8 mouse cellular contexts compared by ENCODE assay signal in genomic region chr13:30085005-30085404, GRCm38 (mm10). TPM values are rescaled to one million over a fixed set of nuclear protein-coding genes. Genes with fewer than 3 reads are reported as not detected.
DNase-seq lines count a peak whose midpoint lies in the region; ATAC-seq and TF ChIP-seq lines count a peak whose summit lies in the region.

No protein-coding gene starts in this region.

- H3K79me2 ChIP-seq in liver, adult 2 months (ENCODE audit: control insufficient read depth, insufficient read depth, low read length) = no peaks in the 10 kb centered on the region
- H3K79me2 ChIP-seq in myocyte (ENCODE audit: control insufficient read depth, insufficient read depth) = no peaks in the 10 kb centered on the region

- no peak overlapping the region for H3ac ChIP-seq in myocyte (ENCODE audit: control insufficient read depth, insufficient read length)

- H3K4me1 ChIP-seq in heart, embryonic 13.5 days = peaks cover 12% of the 10 kb centered on the region
- H3K4me1 ChIP-seq in kidney, postnatal 0 days (replicated peaks; ENCODE audit: insufficient read depth, low read length) = 0 out of 2 replicates have a peak, but pooled peaks cover 3% of the 10 kb centered on the region
- no peaks in the 10 kb centered on the region for H3K4me1 ChIP-seq in liver, adult 2 months (ENCODE audit: control insufficient read depth, insufficient read depth, low read length)

- H3K27ac ChIP-seq in heart, embryonic 13.5 days (replicated peaks) = no peak overlapping the region
- no peak overlapping the region for H3K27ac ChIP-seq in kidney, postnatal 0 days
- H3K27ac ChIP-seq in liver, adult 2 months (replicated peaks; ENCODE audit: insufficient read depth, low read depth, low read length) = no peak overlapping the region

- no peak overlapping the region for H3K4me3 ChIP-seq in heart, embryonic 13.5 days
- no peak overlapping the region for H3K4me3 ChIP-seq in kidney, postnatal 0 days (replicated peaks; ENCODE audit: low read depth, low read length)
- no peak overlapping the region for H3K4me3 ChIP-seq in liver, adult 2 months (ENCODE audit: insufficient read depth, low read depth, low read length)
- no peak overlapping the region for H3K4me3 ChIP-seq in myocyte

- ATAC-seq in heart, embryonic 13.5 days (ENCODE audit: extremely low read depth, insufficient number of reproducible peaks, low FRiP score, low TSS enrichment) = peak; percentile 68; the same call in 1 of the 2 replicates
- peak; percentile 71; the same call in 1 of the 2 replicates for ATAC-seq in kidney, postnatal 0 days (replicated peaks; ENCODE audit: low FRiP score, low read depth)

- DNase-seq in CD4-positive helper T cell, adult 2 months (ENCODE audit: low read depth, low spot score) = peak; percentile 83
- peak; percentile 47 for DNase-seq in brain, embryonic 18.5 days (ENCODE audit: low read depth, low spot score)
- peak; percentile 3 for DNase-seq in fat pad, adult 2 months (ENCODE audit: extremely low read depth, low read depth, low spot score)
- DNase-seq in kidney, postnatal 0 days (ENCODE audit: low spot score) = peak; percentile 94
- DNase-seq in liver, adult 2 months (ENCODE audit: extremely low read depth, low read depth, low spot score) = peak; percentile 75
- DNase-seq in spleen, postnatal 4 days (ENCODE audit: low spot score in 2 of 2) = peak; percentile 84 to 93

- H3K27me3 ChIP-seq in heart, embryonic 13.5 days (replicated peaks) = no peaks in the 10 kb centered on the region
- no peaks in the 10 kb centered on the region for H3K27me3 ChIP-seq in kidney, postnatal 0 days (ENCODE audit: insufficient read depth, low read length)
- no peaks in the 10 kb centered on the region for H3K27me3 ChIP-seq in liver, adult 2 months (ENCODE audit: control insufficient read depth, insufficient read depth, low read length)
- H3K27me3 ChIP-seq in myocyte (ENCODE audit: control insufficient read depth, insufficient read depth, insufficient read length) = no peaks in the 10 kb centered on the region

- under 1% methylated on average over 10 of the region's 10 CpGs for WGBS in heart, embryonic 13.5 days
- 0% methylated on average over 10 of the region's 10 CpGs for WGBS in kidney, postnatal 0 days
- under 1% methylated on average over 10 of the region's 10 CpGs for WGBS in liver, adult 2 months

- peak overlapping the region; percentile 61 for H3K9ac ChIP-seq in heart, embryonic 13.5 days
- H3K9ac ChIP-seq in kidney, postnatal 0 days (ENCODE audit: low read depth, low read length) = no peak overlapping the region
- H3K9ac ChIP-seq in liver, adult 2 months (ENCODE audit: low read depth, low read length) = no peak overlapping the region

- peak overlapping the region; percentile 53 for H3K4me2 ChIP-seq in heart, embryonic 13.5 days
- peak overlapping the region; percentile 25; the same call in 1 of the 2 replicates for H3K4me2 ChIP-seq in kidney, postnatal 0 days (ENCODE audit: low read length)
- H3K4me2 ChIP-seq in myocyte (ENCODE audit: low read depth) = peak overlapping the region; percentile 40

- TF ChIP-seq POLR2A in liver, adult 2 months (IDR thresholded peaks at IDR 0.05; ENCODE audit: extremely low read depth, insufficient read depth, low read length) = no peak
- TF ChIP-seq POLR2A in myocyte (IDR thresholded peaks at IDR 0.05; ENCODE audit: insufficient read length, low read depth) = no peak

- no peaks in the 10 kb centered on the region for H3K36me3 ChIP-seq in heart, embryonic 13.5 days
- no peaks in the 10 kb centered on the region for H3K36me3 ChIP-seq in kidney, postnatal 0 days (ENCODE audit: insufficient read depth, low read length)
- H3K36me3 ChIP-seq in liver, adult 2 months (ENCODE audit: control insufficient read depth, insufficient read depth, low read length) = no peaks in the 10 kb centered on the region
- H3K36me3 ChIP-seq in myocyte (ENCODE audit: control insufficient read depth, insufficient read depth) = no peaks in the 10 kb centered on the region

- no peaks in the 10 kb centered on the region for H3K9me3 ChIP-seq in heart, embryonic 13.5 days
- no peaks in the 10 kb centered on the region for H3K9me3 ChIP-seq in kidney, postnatal 0 days (replicated peaks; ENCODE audit: low read length)

- TF ChIP-seq CTCF in kidney, postnatal 0 days (IDR thresholded peaks at IDR 0.05; ENCODE audit: low read depth) = peak; percentile 92
- peak; percentile 95 for TF ChIP-seq CTCF in liver, adult 2 months (IDR thresholded peaks at IDR 0.05; ENCODE audit: low read depth, low read length)

TF ChIP-seq in myocyte, 11 proteins besides CTCF, POLR2A, EP300 and RAD21:
- no peak for TF ChIP-seq SRF (IDR thresholded peaks at IDR 0.05; ENCODE audit: control insufficient read depth, insufficient read length, low read depth)
- no peak for TF ChIP-seq E2F4 (IDR thresholded peaks at IDR 0.05; ENCODE audit: insufficient read depth)
- TF ChIP-seq MYOG (IDR thresholded peaks at IDR 0.05; ENCODE audit: control insufficient read depth in 1 of 3, insufficient read depth in 1 of 3, insufficient read length in 2 of 3, low read depth in 2 of 3) = no peak
- TF ChIP-seq TCF12 (IDR thresholded peaks at IDR 0.05; ENCODE audit: insufficient read depth, poor library complexity, severe bottlenecking) = no peak
- no peak for TF ChIP-seq POLR2AphosphoS2 (IDR thresholded peaks at IDR 0.05; ENCODE audit: insufficient read length, low read depth)
- TF ChIP-seq MYOD1 (IDR thresholded peaks at IDR 0.05; ENCODE audit: control insufficient read depth in 1 of 3, insufficient read length in 2 of 3, low read depth in 2 of 3) = no peak
- TF ChIP-seq CEBPB (IDR thresholded peaks at IDR 0.05; ENCODE audit: insufficient read depth, poor library complexity, severe bottlenecking) = no peak
- no peak for TF ChIP-seq MAX (IDR thresholded peaks at IDR 0.05; ENCODE audit: low read depth)

RNA-seq across cellular contexts. Expression of gene Mboat1, which starts 51.3 kb away (rescaled TPM):
- 2.7 and 3.3 TPM in 2 replicates for polyA plus RNA-seq in heart, embryonic 13.5 days (2015; fragmentation: Nextera tagmentation; extraction: Ambion mirVana)
- polyA plus RNA-seq in kidney, postnatal 0 days (2015; fragmentation: Nextera tagmentation; extraction: Ambion mirVana) = 27.7 and 29.2 TPM in 2 replicates
- total RNA-seq in liver, adult 2 months (2014; rRNA removed) = 0.13 and 0.55 TPM in 2 replicates
- 0.17 and 0.28 TPM in 2 replicates for polyA plus RNA-seq in liver, adult 2 months (2012; rRNA removed)
- polyA plus RNA-seq in myocyte (2012; fragmentation: generic; extraction: Trizol) = 6.9 TPM

Comparison
In these comparisons a context has a peak if more than half of its experiments do, and no peak if none do; other contexts are left out.
1. DNase-seq: peak in every context shown above with its lines; median percentile 94 in kidney, postnatal 0 days; 88 in spleen, postnatal 4 days; 83 in CD4-positive helper T cell, adult 2 months; 75 in liver, adult 2 months; 47 in brain, embryonic 18.5 days; 3 in fat pad, adult 2 months.